Mouse (Mus musculus) inflammation-experienced regulatory T-cells, adult 6 months (primary cell): ENCODE results near the gene Gpr88. TPM values are rescaled to one million over a fixed set of nuclear protein-coding genes. Genes with fewer than 3 reads are reported as not detected.

Experiments used
- polyA plus RNA-seq, 3 experiments: library from polyadenylated mRNA; unstranded; fragments of 100-300 nt; shearing (Covaris generic); gene quantifications; one replicate each; pipeline ENCODE4 v1.2.1; 2017

Gpr88 gene
- polyA plus RNA-seq, 3 experiments from 2014 or later = not detected

Other genes starting within 250 kb of the Gpr88 start
- gene Slc30a7, start 246.1 kb downstream of the Gpr88 start, polyA plus RNA-seq = 10 to 100 TPM; 40.9 to 48.9 (median 43.2) TPM
- gene Extl2, start 246.0 kb downstream of the Gpr88 start, polyA plus RNA-seq = 1 to 10 TPM; 6.7 to 9.3 (median 7.4) TPM
- 1 to 10 TPM; 3.9 to 5.7 (median 4.9) TPM for gene Vcam1, start 123.8 kb downstream of the Gpr88 start, polyA plus RNA-seq
- 10 to 100 TPM; 10.1 to 13.1 (median 12.5) TPM for gene Cdc14a, start 170.5 kb upstream of the Gpr88 start, polyA plus RNA-seq